Mouse (Mus musculus) duodenum, adult 2 months (tissue): ENCODE results near the gene Gm7682. TPM values are rescaled to one million over a fixed set of nuclear protein-coding genes. Genes with fewer than 3 reads are reported as not detected.

ENCODE experiments used
- polyA plus RNA-seq: library from polyadenylated mRNA; depleted of rRNA; stranded (reverse); fragments of >200 nt; gene quantifications from 2 replicates; pipeline ENCODE4 v1.2.3, GENCODE M21; 2012; ENCODE audit warnings: low replicate concordance; rRNA removed

The Gm7682 gene
- polyA plus RNA-seq = not detected in 2 replicates

GRCm38 (mm10) chr5:94445484-94445883 lies at the start of gene Gm7682:
Gene Gm7682, plus strand, starts transcription at chr5:94445784.

Other genes with a start within 250 kb of the Gm7682 start
- gene Gm3106, start 227.8 kb upstream of the Gm7682 start, polyA plus RNA-seq = not detected in 2 replicates
- gene A430089I19Rik, start 139.0 kb upstream of the Gm7682 start, polyA plus RNA-seq = not detected in 2 replicates
- gene Gm6502, start 131.3 kb upstream of the Gm7682 start, polyA plus RNA-seq = not detected in 2 replicates
- gene AA792892, start 106.0 kb upstream of the Gm7682 start, polyA plus RNA-seq = not detected in 2 replicates
- gene Gm3139, start 80.5 kb downstream of the Gm7682 start, polyA plus RNA-seq = not detected in 2 replicates
- not detected in 2 replicates for gene Gm3147, start 170.6 kb downstream of the Gm7682 start, polyA plus RNA-seq
- not detected in 2 replicates for gene Gm6509, start 178.2 kb downstream of the Gm7682 start, polyA plus RNA-seq
- gene Gm6205, start 202.6 kb downstream of the Gm7682 start, polyA plus RNA-seq = not detected in 2 replicates